Mouse (Mus musculus) common myeloid progenitor, adult 5-6 weeks (primary cell): ENCODE results near the gene Rad9b. TPM values are rescaled to one million over a fixed set of nuclear protein-coding genes. Genes with fewer than 3 reads are reported as not detected.

Experiments used
- ATAC-seq: replicated peaks from 2 replicates; pipeline ENCODE4 v1.8.0; 2016; ENCODE audit warnings: low read depth, mild to moderate bottlenecking, moderate TSS enrichment, inconsistent platforms; ENCODE audit not compliant: poor library complexity, severe bottlenecking
- total RNA-seq: library from RNA; stranded (forward); fragments of 200-1000, 187-1606 nt; gene quantifications from 2 replicates; pipeline ENCODE4 v1.2.3, GENCODE M21; 2017

The Rad9b gene
- total RNA-seq, 1 experiment from 2014 or later = 11.6 TPM

DNA sequence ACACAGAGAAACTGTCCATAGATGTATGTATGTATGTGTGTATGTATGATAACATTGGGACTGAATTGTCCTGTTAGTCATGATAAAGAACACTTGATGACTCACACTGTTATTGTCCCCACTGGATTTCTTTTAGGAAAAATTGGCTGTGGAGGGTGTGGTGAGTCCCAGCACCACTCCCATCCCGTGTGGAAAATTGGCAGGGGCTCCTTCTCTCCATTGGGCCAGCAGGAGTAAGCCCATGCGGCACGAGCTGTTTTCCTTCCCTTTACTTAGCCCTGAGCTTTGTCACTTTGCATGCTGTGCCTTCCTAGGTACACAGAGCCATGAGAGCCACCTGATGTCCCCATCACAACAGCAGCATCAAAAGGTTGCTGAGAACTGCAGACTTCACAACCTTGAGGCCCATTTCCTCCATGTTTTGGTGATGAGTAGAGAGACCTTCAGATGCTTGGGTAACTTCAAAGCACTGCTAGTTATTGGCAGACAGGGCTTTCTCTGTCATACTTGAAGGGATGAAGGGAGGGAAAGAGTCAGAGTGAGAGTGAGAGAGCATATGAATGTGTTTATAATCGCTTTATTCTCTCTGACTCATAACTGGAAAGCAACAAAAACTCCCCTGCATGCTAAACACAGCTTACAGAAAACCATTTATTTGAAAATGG lies 65.8 kb downstream of the Rad9b start:
- ATAC-seq = no peak

DNA sequence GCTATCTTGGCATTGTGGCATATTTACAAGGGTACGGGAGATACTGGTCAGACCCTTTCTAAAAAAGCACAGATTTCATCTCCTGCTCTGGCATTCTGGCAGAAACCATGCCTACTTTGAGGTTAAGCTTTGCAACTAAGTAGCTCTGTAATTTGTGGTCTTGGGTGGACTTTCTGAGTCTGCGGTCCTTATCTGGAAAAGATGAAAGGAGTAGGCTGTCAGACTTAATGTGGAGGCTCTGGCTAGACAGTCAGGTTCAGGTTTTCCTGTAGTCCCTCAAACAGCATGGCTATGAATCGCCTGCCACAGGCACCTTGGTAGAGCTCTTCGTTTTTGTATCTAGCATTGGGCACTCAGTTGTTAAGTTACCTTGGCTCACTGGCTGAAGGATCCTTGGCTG lies 67.0 kb downstream of the Rad9b start:
- ATAC-seq = no peak

DNA sequence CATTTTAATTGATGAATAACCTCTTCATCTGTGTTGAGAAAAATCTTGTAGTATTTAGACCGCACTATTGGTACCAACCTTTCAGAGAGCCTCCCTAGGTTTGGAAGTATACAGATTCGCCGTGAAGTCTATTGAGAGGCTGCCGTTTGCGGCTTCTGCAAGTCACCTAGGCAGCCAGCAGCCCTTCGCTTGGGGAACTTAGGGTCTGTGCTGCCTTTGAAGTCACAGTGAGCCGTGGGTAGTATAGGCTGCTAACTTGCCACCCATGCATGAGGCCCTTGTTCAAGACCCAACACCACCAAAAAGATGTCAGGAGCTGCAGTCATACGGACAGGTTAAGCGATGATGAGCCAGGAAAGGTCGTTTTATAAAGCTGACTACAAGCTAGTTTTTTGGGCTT lies 67.8 kb downstream of the Rad9b start:
- no peak for ATAC-seq

DNA sequence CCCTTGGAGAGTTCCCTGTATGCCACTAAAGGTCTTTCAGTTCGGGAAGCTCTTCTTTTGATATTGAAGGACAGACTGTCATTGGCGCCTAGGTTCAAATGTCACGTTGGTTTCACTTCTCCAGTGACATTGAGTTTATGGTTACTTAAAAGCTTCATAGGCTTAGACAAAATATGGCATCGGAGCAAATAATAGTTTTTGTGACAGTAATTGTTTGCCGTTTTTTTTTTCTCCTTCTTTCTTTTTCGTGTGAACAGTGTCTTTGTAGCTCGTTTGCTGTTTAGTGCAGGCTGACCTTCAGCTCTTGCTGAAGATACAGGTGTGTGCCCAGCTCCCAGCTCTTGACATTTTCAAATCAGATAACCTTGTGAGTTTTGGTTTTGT lies 68.3 kb downstream of the Rad9b start:
- ATAC-seq = no peak

DNA sequence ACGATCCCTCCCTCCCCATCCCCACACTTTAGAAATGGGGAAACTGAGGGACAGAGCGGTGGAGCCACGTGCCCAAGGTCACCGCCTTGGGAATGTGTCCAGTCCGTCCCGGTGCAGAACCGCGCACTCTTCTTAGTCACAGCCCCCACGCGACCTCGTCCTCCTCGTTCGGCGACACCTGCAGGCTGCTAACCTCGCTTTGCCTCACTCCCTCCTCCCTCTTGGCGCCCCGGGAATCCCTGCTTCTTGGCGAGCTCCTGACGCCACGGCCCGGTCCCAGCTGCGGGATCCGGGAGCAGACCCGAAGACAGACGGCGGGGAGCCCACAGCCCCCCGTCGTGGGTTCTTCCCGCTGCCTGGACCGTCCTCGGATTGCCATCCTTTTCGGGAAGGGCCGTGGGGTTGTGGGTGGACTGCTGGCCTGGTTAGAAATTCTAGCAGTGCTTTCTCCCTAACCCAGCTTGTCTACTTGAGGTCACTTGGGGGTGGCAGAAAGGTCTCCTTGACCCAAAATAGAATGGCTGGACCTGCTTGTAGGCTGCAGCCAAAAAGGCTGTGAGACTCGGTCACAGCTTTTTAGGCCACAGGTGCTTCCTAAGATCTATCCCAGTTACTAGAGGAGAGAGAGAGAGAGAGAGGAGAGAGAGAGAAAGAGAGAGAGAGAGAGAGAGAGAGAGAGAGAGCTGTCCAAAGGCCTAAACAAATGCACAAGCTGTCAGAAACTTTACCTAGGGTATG lies 68.8 kb downstream of the Rad9b start:
- ATAC-seq = peak; percentile 27

DNA sequence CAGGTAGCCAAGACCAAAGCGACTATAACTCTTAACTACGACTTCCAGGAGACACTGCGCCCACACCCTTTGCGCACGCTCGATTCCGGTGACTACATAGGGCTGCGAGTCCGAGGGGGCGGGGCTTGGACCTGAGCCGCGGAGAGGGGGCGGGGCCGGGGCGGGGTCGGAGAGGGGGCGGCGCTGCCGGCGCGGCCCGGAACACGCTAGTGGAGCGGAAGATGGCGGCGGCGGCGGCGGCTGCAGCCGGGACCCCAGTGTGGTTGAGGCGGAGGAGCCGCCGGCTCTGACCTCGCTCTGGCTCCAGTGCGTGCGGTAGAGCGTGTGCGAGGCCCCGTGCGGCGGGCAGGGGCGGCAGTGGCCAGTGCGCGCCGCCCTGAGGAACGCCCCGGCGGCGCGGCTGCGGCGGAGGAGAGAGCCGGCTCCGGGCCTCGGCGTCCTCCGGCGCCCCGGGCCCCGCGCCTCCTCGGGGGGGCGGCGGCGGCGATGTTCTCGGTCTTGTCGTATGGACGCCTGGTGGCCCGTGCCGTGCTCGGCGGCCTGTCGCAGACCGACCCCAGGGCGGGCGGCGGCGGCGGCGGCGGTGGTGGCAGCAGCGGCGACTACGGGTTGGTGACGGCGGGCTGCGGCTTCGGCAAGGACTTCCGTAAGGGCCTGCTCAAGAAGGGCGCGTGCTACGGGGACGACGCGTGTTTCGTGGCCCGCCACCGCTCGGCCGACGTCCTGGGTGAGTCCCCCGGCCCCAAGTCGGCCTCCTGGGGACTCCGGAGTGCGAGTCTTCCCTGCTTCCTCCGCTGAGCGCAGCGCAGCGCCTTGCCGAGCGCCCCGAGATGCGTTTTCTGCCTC lies 69.6 kb downstream of the Rad9b start, which contains the start of gene Pptc7:
Gene Pptc7, plus strand, starts transcription at position 183 of the 846 bp plus-strand sequence.
- ATAC-seq = peak; percentile 77

DNA sequence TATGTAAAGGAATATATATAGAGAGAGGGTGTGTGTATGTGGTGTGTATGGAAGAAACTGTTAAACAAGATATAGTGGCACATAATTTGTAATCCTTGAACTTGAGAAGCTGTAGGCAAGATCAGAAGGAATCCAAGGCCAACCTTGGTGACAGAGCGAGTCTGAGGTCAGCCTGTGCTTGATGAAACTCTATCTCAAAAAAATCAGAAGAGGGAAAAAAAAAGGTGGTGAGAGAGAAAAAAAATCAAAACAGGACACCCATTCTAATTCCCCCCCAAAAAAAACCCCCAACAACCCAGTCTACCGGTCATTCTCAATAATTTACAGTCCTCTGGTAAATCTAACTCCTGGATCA lies 70.2 kb downstream of the Rad9b start:
- no peak for ATAC-seq

DNA sequence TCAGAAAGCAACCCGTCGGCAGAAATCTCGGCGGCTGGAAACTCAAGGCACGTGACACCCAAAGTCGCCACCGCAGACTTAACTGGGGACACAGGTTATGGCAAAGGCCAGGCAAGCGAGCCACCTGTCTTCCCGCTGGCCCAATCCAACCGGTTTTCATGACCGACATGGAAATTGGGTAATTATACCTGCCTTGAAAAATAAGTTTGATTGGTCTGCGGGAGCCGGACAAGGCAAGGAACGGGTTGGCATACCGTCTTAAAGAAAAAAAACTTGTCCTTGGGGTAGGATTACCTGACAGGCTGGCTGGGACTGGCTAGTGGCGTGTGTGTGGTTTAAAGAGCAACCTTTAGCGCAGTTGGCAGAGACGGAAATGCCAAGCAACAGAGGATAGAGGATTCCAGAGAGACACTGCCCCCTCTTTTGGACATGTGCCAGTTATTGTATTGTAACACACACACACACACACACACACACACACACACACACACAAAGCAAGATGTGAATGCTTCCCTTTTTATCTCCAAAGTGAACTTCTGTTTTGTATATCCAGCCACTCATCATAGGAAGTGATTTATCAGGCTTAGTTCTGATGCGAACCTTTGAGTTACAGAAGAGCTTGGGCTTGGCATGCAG lies 73.1 kb downstream of the Rad9b start:
- no peak for ATAC-seq

DNA sequence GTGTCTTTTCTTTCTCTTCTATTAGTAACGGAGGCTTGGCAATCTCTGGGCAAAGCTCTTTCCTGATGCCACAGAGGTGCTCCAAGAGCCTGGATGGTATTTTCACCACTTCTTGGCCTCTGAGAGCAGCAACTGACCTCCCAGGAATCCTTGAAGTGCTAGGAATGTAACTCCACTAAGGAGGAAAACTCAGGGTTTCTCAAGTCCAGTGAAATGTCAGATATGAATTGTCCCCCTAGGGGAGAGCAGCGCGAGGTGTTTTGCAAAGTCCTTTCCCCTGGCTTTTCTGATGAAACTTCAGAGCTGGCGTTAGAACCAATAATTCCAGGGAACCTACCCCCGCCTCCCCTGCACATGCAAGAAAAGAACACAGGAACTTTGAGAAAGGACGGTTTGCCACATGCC lies 73.6 kb downstream of the Rad9b start:
- ATAC-seq = no peak

DNA sequence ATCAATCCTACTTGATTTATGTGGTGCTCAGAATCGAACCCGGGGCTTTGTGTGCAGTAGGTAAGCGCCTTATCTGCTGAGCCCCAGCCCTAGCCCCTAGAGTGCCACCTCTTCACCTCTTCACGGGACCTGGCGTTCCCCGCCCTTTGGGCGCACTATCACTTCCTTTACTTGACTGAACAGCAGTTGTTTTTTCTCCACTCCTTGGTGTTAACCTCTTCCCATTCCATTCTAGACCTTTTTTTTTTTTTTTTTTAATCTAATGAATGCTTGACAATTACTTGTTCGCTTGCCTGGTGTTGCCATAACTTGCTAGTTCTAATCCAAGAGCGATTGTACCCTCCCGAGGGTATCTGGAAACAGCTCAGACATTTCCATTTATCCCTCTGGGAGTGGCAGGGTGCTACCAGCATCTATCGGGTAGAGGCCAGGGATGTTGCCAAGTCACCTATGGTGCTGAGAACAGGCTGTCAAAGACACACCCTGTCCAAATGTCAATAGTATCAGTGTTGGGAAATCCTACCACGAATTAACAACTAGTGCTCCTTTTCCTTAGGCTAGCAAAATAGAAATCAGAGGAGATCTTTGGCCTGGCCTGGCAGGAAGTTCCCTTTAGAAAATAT lies 74.1 kb downstream of the Rad9b start:
- ATAC-seq = no peak

DNA sequence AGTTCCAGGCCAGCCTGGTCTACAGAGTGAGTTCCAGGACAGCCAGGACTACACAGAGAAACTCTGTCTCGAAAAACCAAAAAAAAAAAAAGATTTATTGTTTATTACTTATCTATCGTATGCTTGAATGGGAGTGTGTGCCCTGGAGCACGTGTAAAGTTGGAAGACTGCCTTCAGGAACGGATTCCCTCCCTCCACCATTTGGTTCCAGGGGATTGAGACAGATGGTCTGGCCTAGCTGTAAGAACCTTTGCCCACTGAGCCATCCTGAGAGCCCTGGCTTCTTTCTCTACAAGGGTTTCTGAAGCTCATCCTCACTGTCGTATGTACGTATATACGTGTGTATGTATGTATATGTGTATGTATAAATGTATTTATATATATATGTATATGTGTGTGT lies 75.1 kb downstream of the Rad9b start:
- ATAC-seq = no peak

DNA sequence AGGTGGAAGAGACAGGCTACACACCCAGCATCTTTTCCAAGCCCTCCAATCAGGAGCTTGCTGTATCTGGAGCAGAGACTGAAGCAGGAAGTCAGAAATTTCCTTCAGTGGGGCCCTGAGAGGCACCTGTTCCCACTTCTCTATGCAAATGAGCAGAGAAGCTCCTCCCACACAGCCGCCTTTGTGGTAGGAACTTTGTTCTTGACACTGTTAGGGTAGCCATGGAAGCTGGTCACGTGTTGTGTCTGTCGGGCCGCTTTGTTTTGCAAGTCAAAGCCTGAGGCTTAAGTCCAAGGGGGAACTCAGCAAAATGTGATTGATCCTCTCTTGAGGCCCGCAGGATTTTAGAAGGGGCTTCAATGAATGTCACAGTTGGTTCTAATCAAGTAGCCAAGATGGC lies 79.2 kb downstream of the Rad9b start:
- ATAC-seq = peak; percentile 91

Other genes with a start within 250 kb of the Rad9b start
- 0.14 and 1.4 TPM in 2 replicates for gene Ccdc63, start 213.4 kb downstream of the Rad9b start, total RNA-seq
- gene Ppp1cc, start 196.0 kb downstream of the Rad9b start, total RNA-seq = 207 and 220 TPM in 2 replicates
- 9.2 and 9.3 TPM in 2 replicates for gene Hvcn1, start 147.4 kb downstream of the Rad9b start, total RNA-seq
- gene Tctn1, start 89.8 kb downstream of the Rad9b start, total RNA-seq = 2.4 and 8.8 TPM in 2 replicates
- 13.9 and 15.1 TPM in 2 replicates for gene Pptc7, start 69.9 kb downstream of the Rad9b start, total RNA-seq
- 66.4 and 76.6 TPM in 2 replicates for gene Vps29, start 136 bp upstream of the Rad9b start, total RNA-seq
- 39.1 and 43.6 TPM in 2 replicates for gene Gpn3, start 17.6 kb upstream of the Rad9b start, total RNA-seq
- 36.5 and 37.4 TPM in 2 replicates for gene Fam216a, start 18.1 kb upstream of the Rad9b start, total RNA-seq
- gene Arpc3, start 37.6 kb upstream of the Rad9b start, total RNA-seq = 661 and 743 TPM in 2 replicates
- gene Anapc7, start 67.5 kb upstream of the Rad9b start, total RNA-seq = 34.5 and 44.0 TPM in 2 replicates
- gene Atp2a2, start 148.0 kb upstream of the Rad9b start, total RNA-seq = 107 and 133 TPM in 2 replicates